Mouse (Mus musculus): Measurements from ENCODE around the gene Ikzf1.

- TF ChIP-seq CTCF (IDR thresholded peaks at IDR 0.05; ENCODE audit: control insufficient read depth, insufficient read depth, insufficient replicate concordance, low read depth, low read length) (no peak), POLR2A (IDR thresholded peaks at IDR 0.05; ENCODE audit: control insufficient read depth, low read depth, low read length) (no peak)
Measured at GRCm38 (mm10) chr11:11684056-11684929, 510 bp upstream of the Ikzf1 start.

Measured in testis, adult 2 months (tissue).